Mouse (Mus musculus): Measurements from ENCODE around the gene Olfr1434. TPM values are rescaled to one million over a fixed set of nuclear protein-coding genes. Genes with fewer than 3 reads are reported as not detected.
"Not testable (repeated sequence)": the region's sequence is repeated elsewhere in the genome, so short reads cannot be mapped to it uniquely, and the experiment has no call there.

Olfr1434 gene
- polyA plus RNA-seq (2015; fragmentation: Nextera tagmentation; extraction: Ambion mirVana): not detected in 2 replicates

DNA sequence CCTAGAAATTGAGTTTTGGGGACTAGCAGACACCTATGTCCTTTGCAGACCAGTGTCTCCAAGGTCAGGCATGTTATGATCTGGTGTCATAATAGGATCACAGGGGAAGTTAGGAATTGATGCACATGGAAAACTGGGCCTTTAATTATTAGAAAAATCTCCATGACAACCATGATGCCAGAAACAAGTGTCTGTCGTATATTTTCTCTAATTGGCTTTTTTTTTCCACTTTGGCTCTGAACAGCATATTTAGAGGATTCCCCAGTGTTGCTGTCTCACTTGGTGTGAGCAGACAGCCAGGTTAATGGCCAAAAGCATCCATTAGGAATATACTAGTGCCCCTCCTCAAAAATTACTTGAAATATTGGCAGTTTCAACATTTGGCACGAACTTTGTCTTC is at the start of gene Olfr1434:
TSS of gene Olfr1434 (plus strand) at position 301 of the 400 bp plus-strand sequence.
- WGBS: 65% methylated on average over 2 of the region's 2 CpGs

DNA sequence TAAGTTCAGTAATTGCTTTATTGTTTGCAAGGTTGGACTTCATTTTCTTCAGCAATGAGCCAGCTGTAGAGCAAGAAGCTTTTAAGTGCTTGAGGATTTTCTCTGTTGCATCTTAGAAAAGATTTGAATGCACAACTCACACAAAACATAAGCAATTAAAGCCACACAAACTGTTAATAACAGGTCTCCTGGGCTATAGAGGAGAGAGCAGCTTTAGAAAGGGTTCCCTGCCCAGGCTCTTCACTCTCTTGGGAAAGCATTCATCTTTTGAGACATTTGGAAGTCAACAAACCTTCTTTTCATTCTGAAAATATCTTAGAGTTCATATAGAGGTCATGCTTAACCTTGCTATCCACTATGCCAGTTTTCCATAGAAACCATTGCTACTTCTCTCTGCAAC is 47.2 kb upstream of the Olfr1434 start, which contains the start of gene Olfr1432:
TSS of gene Olfr1432 (minus strand) at position 101 of the 400 bp plus-strand sequence.
- H3K4me3 ChIP-seq; H3K36me3 ChIP-seq; H3K27me3 ChIP-seq (replicated peaks); H3K4me2 ChIP-seq; H3K4me1 ChIP-seq; ATAC-seq (ENCODE audit: extremely low read depth, insufficient number of reproducible peaks, low FRiP score, low TSS enrichment); H3K9me3 ChIP-seq; H3K9ac ChIP-seq; H3K27ac ChIP-seq (replicated peaks): not testable (repeated sequence)

More for the DNA sequence above, at the start of gene Olfr1434:
- no peak within 1 kb of the TSS for H3K9ac ChIP-seq
- H3K4me3 ChIP-seq: no peak within 1 kb of the TSS
- no peaks in the 10 kb centered on the region for H3K27me3 ChIP-seq (replicated peaks)
- H3K36me3 ChIP-seq: no peaks in the 10 kb centered on the region
- H3K4me2 ChIP-seq: no peak within 1 kb of the TSS
- no peaks in the 10 kb centered on the region for H3K9me3 ChIP-seq
- no peak within 1 kb of the TSS for H3K27ac ChIP-seq (replicated peaks)
- no peak for ATAC-seq (ENCODE audit: extremely low read depth, insufficient number of reproducible peaks, low FRiP score, low TSS enrichment)
- H3K4me1 ChIP-seq: no peaks in the 10 kb centered on the region

DNA sequence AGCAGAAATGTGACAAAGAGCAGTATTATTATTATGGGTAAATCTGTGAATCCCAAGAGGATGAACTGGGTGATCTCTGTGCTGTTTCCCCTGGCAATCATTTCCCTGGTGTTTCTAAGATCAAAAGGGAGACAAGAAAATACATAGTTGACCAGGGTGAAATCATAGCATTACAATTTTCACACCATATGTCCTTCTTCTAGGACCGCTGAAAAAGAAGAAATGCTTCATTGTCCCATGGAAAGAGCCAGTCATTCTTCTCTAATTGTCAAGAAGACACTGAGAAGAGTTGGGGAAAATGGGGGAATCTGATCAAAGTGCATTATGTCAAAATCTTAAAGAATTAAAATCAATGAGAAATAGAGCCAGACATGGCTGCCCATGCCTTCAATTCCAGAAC is 38.1 kb upstream of the Olfr1434 start, which contains the start of gene Olfr262:
TSS of gene Olfr262 (minus strand) at position 101 of the 400 bp plus-strand sequence.
- Histone ChIP-seq H3K27me3 (replicated peaks) (no peaks in the 10 kb centered on the region), H3K9me3 (no peaks in the 10 kb centered on the region), H3K4me2 (no peak within 1 kb of the TSS), H3K36me3 (no peaks in the 10 kb centered on the region), H3K4me3 (no peak within 1 kb of the TSS), H3K4me1 (no peaks in the 10 kb centered on the region), H3K27ac (replicated peaks) (no peak within 1 kb of the TSS), H3K9ac (no peak within 1 kb of the TSS)
- ATAC-seq (ENCODE audit: extremely low read depth, insufficient number of reproducible peaks, low FRiP score, low TSS enrichment): no peak
- 65% methylated on average over 1 of the region's 1 CpGs for WGBS

DNA sequence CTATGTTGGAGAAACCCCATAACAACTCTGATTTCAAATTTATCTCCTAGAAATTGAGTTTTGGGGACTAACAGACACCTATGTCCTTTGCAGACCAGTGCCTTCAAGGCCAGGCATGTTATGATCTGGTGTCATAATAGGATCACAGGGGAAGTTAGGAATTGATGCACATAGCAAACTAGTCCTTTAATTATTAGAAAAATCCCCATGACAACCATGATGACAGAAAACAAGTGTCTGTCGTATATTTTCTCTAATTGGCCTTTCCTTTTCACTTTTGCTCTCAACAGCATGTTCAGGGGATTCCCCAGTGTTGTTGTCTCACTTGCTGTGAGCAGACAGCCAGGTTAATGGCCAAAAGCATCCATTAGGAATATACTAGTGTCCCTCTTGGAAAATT is 18.9 kb upstream of the Olfr1434 start, which contains the start of gene Olfr235:
TSS of gene Olfr235 (plus strand) at position 301 of the 400 bp plus-strand sequence.
- Histone ChIP-seq H3K27me3 (replicated peaks) (no peaks in the 10 kb centered on the region), H3K27ac (replicated peaks) (no peak within 1 kb of the TSS), H3K4me3 (no peak within 1 kb of the TSS), H3K36me3 (no peaks in the 10 kb centered on the region), H3K4me1 (no peaks in the 10 kb centered on the region), H3K9ac (no peak within 1 kb of the TSS), H3K4me2 (no peak within 1 kb of the TSS), H3K9me3 (no peaks in the 10 kb centered on the region)
- WGBS: 51% methylated on average over 1 of the region's 1 CpGs
- ATAC-seq (ENCODE audit: extremely low read depth, insufficient number of reproducible peaks, low FRiP score, low TSS enrichment): no peak

DNA sequence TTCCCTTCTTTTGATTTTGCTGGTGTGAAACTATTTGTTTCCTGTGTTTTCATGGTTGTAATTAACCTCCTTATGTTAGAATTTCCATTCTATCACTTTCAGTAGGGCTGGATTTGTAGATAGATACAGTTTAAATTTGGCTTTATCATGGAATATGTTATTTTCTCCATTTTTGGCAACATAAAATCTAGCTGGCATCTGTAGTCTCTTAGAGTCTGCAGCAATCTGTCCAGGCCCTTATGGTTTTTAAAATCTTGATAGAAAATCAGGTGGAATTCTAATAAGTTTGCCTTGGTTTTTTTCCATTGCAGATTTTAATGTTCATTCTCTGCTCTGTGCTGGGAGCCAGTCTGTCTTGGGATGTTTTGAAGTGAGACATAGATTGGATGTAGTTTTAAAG is 13.3 kb downstream of the Olfr1434 start:
- Histone ChIP-seq H3K27ac (replicated peaks) (no peak overlapping the region), H3K4me2 (no peak overlapping the region), H3K36me3 (no peaks in the 10 kb centered on the region), H3K9me3 (no peaks in the 10 kb centered on the region), H3K4me3 (no peak overlapping the region), H3K9ac (no peak overlapping the region), H3K4me1 (no peaks in the 10 kb centered on the region), H3K27me3 (replicated peaks) (no peaks in the 10 kb centered on the region)
- no peak for ATAC-seq (ENCODE audit: extremely low read depth, insufficient number of reproducible peaks, low FRiP score, low TSS enrichment)

DNA sequence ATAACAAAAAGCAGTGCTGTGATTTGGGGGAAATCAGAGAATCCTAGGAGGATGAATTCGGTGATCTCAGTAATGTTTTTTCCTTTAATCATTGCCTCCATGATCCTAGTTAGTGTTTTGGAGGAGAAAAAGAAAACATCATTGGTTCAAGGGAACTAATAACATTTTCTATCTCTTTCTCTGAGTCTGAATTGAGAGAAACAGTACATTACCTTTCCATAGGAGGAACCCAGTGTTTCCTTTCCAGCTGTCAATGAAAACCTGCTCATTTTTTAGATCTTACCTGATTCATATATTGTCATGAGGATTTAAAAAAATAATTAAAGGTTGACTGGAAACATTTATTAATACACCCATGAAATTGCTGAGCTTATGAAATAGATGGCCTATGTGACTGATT is 19.4 kb downstream of the Olfr1434 start, which contains the start of gene Olfr1436:
TSS of gene Olfr1436 (minus strand) at position 101 of the 400 bp plus-strand sequence.
- H3K4me3 ChIP-seq; H3K4me1 ChIP-seq; H3K9ac ChIP-seq; H3K27ac ChIP-seq (replicated peaks); H3K36me3 ChIP-seq; H3K4me2 ChIP-seq; ATAC-seq (ENCODE audit: extremely low read depth, insufficient number of reproducible peaks, low FRiP score, low TSS enrichment); H3K9me3 ChIP-seq; H3K27me3 ChIP-seq (replicated peaks): not testable (repeated sequence)
- 52% methylated on average over 1 of the region's 1 CpGs for WGBS

DNA sequence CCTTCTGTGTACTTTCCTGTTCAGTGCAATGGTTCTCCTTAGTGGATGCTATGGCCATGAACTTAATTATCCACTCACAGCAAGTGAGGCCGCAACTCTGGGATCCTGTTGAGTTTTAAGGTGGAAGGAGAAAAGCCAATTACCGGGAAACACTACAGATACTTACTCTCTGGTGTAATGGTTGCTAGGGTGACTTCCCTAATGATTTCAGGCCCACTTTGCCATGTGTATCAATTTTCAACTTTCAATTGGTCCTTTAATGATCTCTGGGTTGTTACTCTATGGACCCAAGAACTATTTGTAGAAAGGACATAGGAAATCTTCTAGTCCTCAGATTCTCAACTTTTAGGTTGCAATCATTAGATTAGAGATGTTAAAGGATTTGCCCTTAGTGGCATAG is 45.3 kb downstream of the Olfr1434 start, which contains the start of gene Olfr1437:
TSS of gene Olfr1437 (minus strand) at position 101 of the 400 bp plus-strand sequence.
- Histone ChIP-seq H3K4me1 (no peaks in the 10 kb centered on the region), H3K4me2 (no peak within 1 kb of the TSS), H3K27ac (replicated peaks) (no peak within 1 kb of the TSS), H3K27me3 (replicated peaks) (no peaks in the 10 kb centered on the region), H3K9ac (no peak within 1 kb of the TSS), H3K4me3 (no peak within 1 kb of the TSS), H3K9me3 (no peaks in the 10 kb centered on the region), H3K36me3 (no peaks in the 10 kb centered on the region)
- ATAC-seq (ENCODE audit: extremely low read depth, insufficient number of reproducible peaks, low FRiP score, low TSS enrichment): no peak
- 73% methylated on average over 2 of the region's 2 CpGs for WGBS

Other genes starting within 250 kb of the Olfr1434 start
- gene Olfr1423, start 238.5 kb upstream of the Olfr1434 start, polyA plus RNA-seq (2015; fragmentation: Nextera tagmentation; extraction: Ambion mirVana): not detected in 2 replicates
- gene Olfr1424, start 217.2 kb upstream of the Olfr1434 start, polyA plus RNA-seq (2015; fragmentation: Nextera tagmentation; extraction: Ambion mirVana): not detected in 2 replicates
- gene Olfr1425, start 202.1 kb upstream of the Olfr1434 start, polyA plus RNA-seq (2015; fragmentation: Nextera tagmentation; extraction: Ambion mirVana): not detected in 2 replicates
- not detected in 2 replicates for gene Olfr1426, start 187.8 kb upstream of the Olfr1434 start, polyA plus RNA-seq (2015; fragmentation: Nextera tagmentation; extraction: Ambion mirVana)
- gene Olfr1427, start 176.5 kb upstream of the Olfr1434 start, polyA plus RNA-seq (2015; fragmentation: Nextera tagmentation; extraction: Ambion mirVana): not detected in 2 replicates
- gene Olfr1428, start 164.0 kb upstream of the Olfr1434 start, polyA plus RNA-seq (2015; fragmentation: Nextera tagmentation; extraction: Ambion mirVana): not detected in 2 replicates
- not detected in 2 replicates for gene Olfr76, start 156.7 kb upstream of the Olfr1434 start, polyA plus RNA-seq (2015; fragmentation: Nextera tagmentation; extraction: Ambion mirVana)
- gene Olfr1555-ps1, start 109.7 kb upstream of the Olfr1434 start, polyA plus RNA-seq (2015; fragmentation: Nextera tagmentation; extraction: Ambion mirVana): not detected in 2 replicates
- gene Olfr1431, start 79.2 kb upstream of the Olfr1434 start, polyA plus RNA-seq (2015; fragmentation: Nextera tagmentation; extraction: Ambion mirVana): not detected in 2 replicates
- gene Olfr1432, start 47.3 kb upstream of the Olfr1434 start, polyA plus RNA-seq (2015; fragmentation: Nextera tagmentation; extraction: Ambion mirVana): not detected in 2 replicates
- not detected in 2 replicates for gene Olfr262, start 38.2 kb upstream of the Olfr1434 start, polyA plus RNA-seq (2015; fragmentation: Nextera tagmentation; extraction: Ambion mirVana)
- gene Olfr235, start 18.8 kb upstream of the Olfr1434 start, polyA plus RNA-seq (2015; fragmentation: Nextera tagmentation; extraction: Ambion mirVana): not detected in 2 replicates
- not detected in 2 replicates for gene Olfr1436, start 19.3 kb downstream of the Olfr1434 start, polyA plus RNA-seq (2015; fragmentation: Nextera tagmentation; extraction: Ambion mirVana)
- not detected in 2 replicates for gene Olfr1437, start 45.2 kb downstream of the Olfr1434 start, polyA plus RNA-seq (2015; fragmentation: Nextera tagmentation; extraction: Ambion mirVana)
- not detected in 2 replicates for gene Olfr1438-ps1, start 56.1 kb downstream of the Olfr1434 start, polyA plus RNA-seq (2015; fragmentation: Nextera tagmentation; extraction: Ambion mirVana)
- not detected in 2 replicates for gene Olfr1440, start 107.4 kb downstream of the Olfr1434 start, polyA plus RNA-seq (2015; fragmentation: Nextera tagmentation; extraction: Ambion mirVana)
- not detected in 2 replicates for gene Olfr1441, start 137.6 kb downstream of the Olfr1434 start, polyA plus RNA-seq (2015; fragmentation: Nextera tagmentation; extraction: Ambion mirVana)
- not detected in 2 replicates for gene Pfpl, start 148.1 kb downstream of the Olfr1434 start, polyA plus RNA-seq (2015; fragmentation: Nextera tagmentation; extraction: Ambion mirVana)
- gene Mpeg1, start 180.9 kb downstream of the Olfr1434 start, polyA plus RNA-seq (2015; fragmentation: Nextera tagmentation; extraction: Ambion mirVana): 0.29 and 0.39 TPM in 2 replicates
- 1.5 and 1.9 TPM in 2 replicates for gene Dtx4, start 221.6 kb downstream of the Olfr1434 start, polyA plus RNA-seq (2015; fragmentation: Nextera tagmentation; extraction: Ambion mirVana)